Mouse (Mus musculus) spleen, postnatal 4 days (tissue): Measurements from ENCODE around the gene Kcnq5.
A peak's percentile ranks its signal among the peaks of the same experiment; 100 is the strongest.

Source experiments
- DNase-seq, 2 experiments: peaks; one replicate each; pipeline ENCODE4 v3.0.0; 2022; ENCODE audit warnings: low spot score in 2 of 2

Gene Kcnq5

GRCm38 (mm10) chr1:21961251-21962082 is at the start of gene Kcnq5:
Gene Kcnq5 (minus strand): TSS chr1:21961942.
- DNase-seq = peak; percentile 63 to 82

- no peak for DNase-seq
Observed at GRCm38 (mm10) chr1:21979755-21980154, 18.0 kb upstream of the Kcnq5 start.

GRCm38 (mm10) chr1:21979292-21979691 is 17.6 kb upstream of the Kcnq5 start:
- no peak for DNase-seq

- no peak for DNase-seq
Observed at GRCm38 (mm10) chr1:21974040-21974439, 12.3 kb upstream of the Kcnq5 start.

- DNase-seq = no peak
Observed at GRCm38 (mm10) chr1:21967139-21967538, 5.4 kb upstream of the Kcnq5 start.

- DNase-seq = peak in 1 of 2 experiments; percentile 16
Observed at GRCm38 (mm10) chr1:21962896-21963864, 1.4 kb upstream of the Kcnq5 start.

- DNase-seq = peak; percentile 12 to 62
Observed at GRCm38 (mm10) chr1:21962083-21962471, 335 bp upstream of the Kcnq5 start.

- DNase-seq = peak; percentile 30 to 67
Observed at GRCm38 (mm10) chr1:21960421-21961250, 1.1 kb downstream of the Kcnq5 start.

- DNase-seq = no peak
Observed at GRCm38 (mm10) chr1:21959648-21960285, 2.0 kb downstream of the Kcnq5 start.

GRCm38 (mm10) chr1:21958013-21958412 is 3.7 kb downstream of the Kcnq5 start:
- no peak for DNase-seq

GRCm38 (mm10) chr1:21940831-21941230 is 20.9 kb downstream of the Kcnq5 start:
- DNase-seq = no peak

- DNase-seq = no peak
Observed at GRCm38 (mm10) chr1:21927182-21927581, 34.6 kb downstream of the Kcnq5 start.

GRCm38 (mm10) chr1:21923293-21923642 is 38.5 kb downstream of the Kcnq5 start:
- DNase-seq = no peak

GRCm38 (mm10) chr1:21922578-21923292 is 39.0 kb downstream of the Kcnq5 start:
- no peak for DNase-seq

- DNase-seq = no peak
Observed at GRCm38 (mm10) chr1:21919276-21919675, 42.5 kb downstream of the Kcnq5 start.

- DNase-seq = no peak
Observed at GRCm38 (mm10) chr1:21896067-21896719, 65.5 kb downstream of the Kcnq5 start.

- no peak for DNase-seq
Observed at GRCm38 (mm10) chr1:21883747-21884146, 78.0 kb downstream of the Kcnq5 start.

GRCm38 (mm10) chr1:21870889-21871288 is 90.9 kb downstream of the Kcnq5 start:
- no peak for DNase-seq

- no peak for DNase-seq
Observed at GRCm38 (mm10) chr1:21868484-21868883, 93.3 kb downstream of the Kcnq5 start.

- DNase-seq = no peak
Observed at GRCm38 (mm10) chr1:21856399-21856798, 105.3 kb downstream of the Kcnq5 start.
